Mouse (Mus musculus) kidney, adult 2 months (tissue): ENCODE measurements around the gene Ccnj.

Experiments
- CTCF ChIP-seq: fragments of 200-500 bp; conservative IDR thresholded peaks from 2 replicates; pipeline ENCODE4 v1.5.1; 2011; ENCODE audit warnings: low read depth, mild to moderate bottlenecking, control low read depth, low read length, moderate library complexity, mixed read lengths; ENCODE audit not compliant: insufficient read depth, insufficient read length
- POLR2A ChIP-seq: fragments of 200-500 bp; IDR thresholded peaks from one replicate; pipeline ENCODE4 v1.6.1; 2011; ENCODE audit warnings: low read depth, low read length, control low read depth

DNA sequence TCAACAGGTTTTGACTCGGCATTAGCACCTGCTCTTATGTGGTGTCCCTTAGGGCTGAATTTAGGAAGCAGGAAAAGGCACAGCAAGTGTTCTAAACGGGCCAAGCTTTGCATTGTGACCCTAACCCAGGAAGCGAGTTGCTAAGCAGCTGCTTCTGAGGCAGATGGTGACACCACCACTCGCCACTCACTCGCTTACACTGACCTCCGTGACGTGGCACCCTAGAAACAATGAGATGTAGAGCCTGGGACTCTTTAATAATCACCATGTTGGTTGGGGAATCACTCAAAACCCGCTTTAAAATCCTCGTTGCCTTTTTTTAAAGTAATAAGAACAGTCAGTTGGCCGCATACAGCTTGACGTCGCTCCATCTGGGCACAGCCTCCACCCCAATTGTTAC lies 18.3 kb downstream of the Ccnj start:
- TF ChIP-seq CTCF, result no peak
- TF ChIP-seq POLR2A, result no peak
